Mouse (Mus musculus) heart, postnatal 4 days (tissue): ENCODE results near the gene Sox12. TPM values are rescaled to one million over a fixed set of nuclear protein-coding genes. Genes with fewer than 3 reads are reported as not detected.
"Not testable (repeated sequence)": the region's sequence is repeated elsewhere in the genome, so short reads cannot be mapped to it uniquely, and the experiment has no call there.

Source experiments
- DNase-seq: peaks from one replicate; pipeline ENCODE4 v3.0.0; 2021
- total RNA-seq, 2 experiments: library from RNA; stranded (reverse); gene quantifications; 2 replicates each; pipeline ENCODE4 v1.2.3; 2021

Sox12 gene
- total RNA-seq, result 10 to 100 TPM; 42.3 to 42.6 TPM

DNA sequence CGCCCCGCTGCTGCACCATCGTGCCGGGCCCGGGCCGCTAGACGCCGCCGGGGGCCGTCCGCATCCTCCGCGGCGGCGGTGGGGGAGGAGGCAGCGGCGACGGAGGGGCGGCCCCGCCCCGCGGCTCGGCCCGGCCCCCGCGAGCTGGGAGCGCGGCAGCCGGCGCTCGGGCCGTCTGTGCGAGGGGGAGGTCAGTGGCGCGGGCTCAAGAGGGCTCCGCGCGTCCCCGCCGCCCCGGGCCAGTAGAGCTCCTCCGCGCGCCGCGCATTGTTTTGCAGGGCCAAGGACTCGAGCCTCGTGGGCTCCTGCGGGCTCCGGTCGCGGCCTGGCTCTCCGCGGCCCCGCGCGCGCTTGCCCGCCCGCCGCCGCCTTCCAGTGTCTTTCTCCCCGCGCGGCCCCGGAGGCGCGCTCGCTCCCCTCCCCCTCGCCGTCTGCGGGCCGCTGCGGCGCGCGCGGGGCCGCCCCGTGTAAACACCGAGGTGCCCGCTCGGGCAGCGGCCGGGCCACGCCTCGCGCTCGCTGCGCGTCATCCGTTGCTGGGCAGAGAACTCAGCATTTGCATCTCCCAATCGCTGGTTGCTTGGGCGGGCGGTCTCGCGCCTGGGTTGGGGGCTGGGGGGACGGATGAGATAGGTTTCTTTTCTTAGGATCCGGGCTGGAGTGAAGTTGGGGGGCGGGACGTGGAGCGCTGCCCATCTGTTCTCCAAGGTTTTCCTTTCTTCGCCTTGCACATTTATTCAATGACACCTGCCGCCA is at the start of gene Sox12:
Sox12 (minus strand) TSS at position 384 of the 756 bp plus-strand sequence.
- peak; percentile 100 for DNase-seq

- no peak for DNase-seq
Measured at GRCm38 (mm10) chr2:152447461-152447860, 49.6 kb upstream of the Sox12 start.

- no peak for DNase-seq
Measured at GRCm38 (mm10) chr2:152446642-152447041, 48.8 kb upstream of the Sox12 start.

DNA sequence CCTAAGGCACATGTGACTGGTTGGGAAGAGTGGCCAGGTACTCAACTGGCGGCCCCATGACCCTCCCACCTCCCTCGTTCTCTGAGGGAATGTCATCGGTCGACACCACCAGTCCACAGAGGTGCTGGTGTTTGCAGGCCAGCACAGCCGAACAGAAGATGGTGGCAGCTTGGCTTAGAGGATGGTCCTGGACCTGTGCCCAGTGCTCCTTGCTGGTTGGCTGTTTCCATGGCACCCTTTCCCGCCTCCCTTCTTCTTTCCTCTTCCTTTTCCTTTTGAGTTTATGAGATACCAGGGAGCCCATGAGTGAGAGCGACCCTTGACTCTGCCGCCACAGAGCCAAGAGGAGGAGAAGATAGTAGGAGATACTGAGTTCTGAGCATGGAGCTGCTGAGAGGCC is 45.4 kb upstream of the Sox12 start:
- peak; percentile 19 for DNase-seq

GRCm38 (mm10) chr2:152442322-152442721 is 44.5 kb upstream of the Sox12 start:
- DNase-seq, result no peak

- no peak for DNase-seq
Measured at GRCm38 (mm10) chr2:152439833-152440232, 42.0 kb upstream of the Sox12 start.

- DNase-seq, result no peak
Measured at GRCm38 (mm10) chr2:152438963-152439362, 41.1 kb upstream of the Sox12 start.

DNA sequence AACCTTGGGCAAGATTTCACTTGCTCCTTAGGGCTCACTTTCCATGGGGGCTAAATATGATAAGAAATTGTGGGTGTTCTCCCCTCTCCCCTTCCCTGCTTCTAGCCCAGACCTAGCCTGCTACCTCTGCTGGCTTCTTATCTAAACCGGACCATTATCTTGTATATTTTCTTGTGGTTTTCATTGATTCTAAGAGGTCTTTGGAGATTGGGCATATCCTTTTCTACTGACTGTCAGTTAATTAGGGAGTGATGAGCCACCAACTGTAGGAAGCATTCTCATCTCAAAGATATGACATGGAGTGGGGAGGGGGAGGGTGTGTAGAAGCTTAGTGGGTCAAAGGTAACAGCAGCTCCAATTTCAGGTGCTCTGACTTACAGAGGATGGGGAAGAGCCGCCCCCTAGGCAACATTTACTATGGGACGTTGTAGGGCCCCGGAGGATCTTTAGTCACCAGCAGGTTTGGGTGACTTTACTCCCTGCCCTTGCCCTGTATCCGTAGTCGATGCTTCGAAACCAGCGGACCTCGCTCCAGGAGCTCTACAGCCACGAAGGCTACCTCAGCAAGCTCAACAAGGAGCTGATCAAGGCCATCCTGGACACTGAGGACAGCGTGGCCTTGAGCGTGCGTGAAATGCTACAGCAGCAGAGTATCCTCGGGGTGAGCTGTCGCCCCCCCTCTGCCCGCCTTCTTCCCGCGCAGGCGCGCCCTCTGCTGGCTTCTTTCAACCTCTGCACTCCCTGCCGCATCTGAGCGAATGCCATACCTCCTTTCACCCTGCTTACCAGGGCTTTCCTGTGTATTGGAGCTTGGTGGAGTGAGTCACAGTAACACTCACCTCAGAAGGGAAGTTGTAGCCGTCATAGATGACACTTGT is 39.4 kb upstream of the Sox12 start:
- DNase-seq, result peak; percentile 94

- DNase-seq, result peak; percentile 63
Measured at GRCm38 (mm10) chr2:152436405-152436901, 38.6 kb upstream of the Sox12 start.

GRCm38 (mm10) chr2:152428481-152428880 is 30.6 kb upstream of the Sox12 start:
- DNase-seq, result not testable (repeated sequence)

GRCm38 (mm10) chr2:152427493-152427892 is 29.6 kb upstream of the Sox12 start:
- DNase-seq, result no peak

- no peak for DNase-seq
Measured at GRCm38 (mm10) chr2:152415786-152416185, 17.9 kb upstream of the Sox12 start.

- no peak for DNase-seq
Measured at GRCm38 (mm10) chr2:152415287-152415686, 17.4 kb upstream of the Sox12 start, which contains the start of gene 6820408C15Rik. 6820408C15Rik (plus strand) TSS chr2:152415587.

DNA sequence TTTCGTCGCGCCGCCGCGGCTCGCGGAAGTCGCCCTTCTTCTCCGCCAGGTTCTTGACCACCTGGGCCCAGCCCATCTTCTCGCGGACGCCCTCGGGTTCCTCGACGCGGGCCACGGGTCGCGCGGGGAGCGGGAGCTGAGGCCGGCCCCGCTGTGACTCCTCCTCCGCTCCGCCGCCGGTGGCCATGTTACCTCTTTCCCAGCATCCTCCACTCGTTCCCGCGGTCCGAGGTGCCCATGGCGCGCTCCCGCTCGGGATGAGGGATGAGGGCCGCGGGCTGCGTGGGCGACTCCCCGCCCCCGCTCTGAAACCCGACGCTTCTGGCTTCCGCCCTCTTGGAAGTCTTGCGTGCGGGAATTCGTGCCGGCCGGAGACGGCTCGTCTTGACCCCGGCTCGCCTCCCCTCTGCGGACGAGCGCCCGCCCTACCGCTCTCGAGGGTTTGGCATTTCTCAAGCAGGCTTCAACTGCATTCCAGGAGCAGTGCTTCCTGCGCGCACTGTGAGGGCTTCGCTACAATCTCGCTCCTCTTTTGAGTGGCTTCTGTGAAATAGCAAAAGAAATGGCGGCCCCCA is 16.8 kb upstream of the Sox12 start, which contains the start of gene Zcchc3:
Zcchc3 (minus strand) TSS at position 437 of the 575 bp plus-strand sequence.
- peak; percentile 93 for DNase-seq

GRCm38 (mm10) chr2:152413765-152414584 is 16.1 kb upstream of the Sox12 start:
- DNase-seq, result peak; percentile 53

GRCm38 (mm10) chr2:152413158-152413764 is 15.4 kb upstream of the Sox12 start:
- peak; percentile 48 for DNase-seq

- DNase-seq, result no peak
Measured at GRCm38 (mm10) chr2:152412526-152413157, 14.8 kb upstream of the Sox12 start.

DNA sequence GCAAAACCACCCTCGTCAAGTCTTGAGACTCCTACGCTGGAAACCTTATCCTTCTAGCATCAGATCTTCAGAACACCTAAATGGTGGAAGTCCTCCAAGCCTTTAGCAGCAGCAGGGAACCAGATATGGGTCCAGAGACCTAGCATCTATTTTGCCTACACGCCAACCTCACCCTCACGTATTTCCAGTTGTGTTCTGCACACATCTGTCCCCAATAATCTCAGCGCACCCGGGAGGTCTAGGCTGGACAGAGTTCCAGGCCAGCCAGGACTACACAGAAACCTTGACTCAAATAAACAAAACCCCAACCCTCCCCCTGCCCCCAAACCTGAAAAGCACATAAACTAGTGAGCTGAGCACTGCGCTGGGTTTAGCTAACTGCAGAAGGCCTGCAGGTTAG is 13.6 kb upstream of the Sox12 start:
- no peak for DNase-seq

GRCm38 (mm10) chr2:152410971-152411371 is 13.1 kb upstream of the Sox12 start:
- DNase-seq, result peak; percentile 93

- DNase-seq, result no peak
Measured at GRCm38 (mm10) chr2:152409781-152410180, 11.9 kb upstream of the Sox12 start.

DNA sequence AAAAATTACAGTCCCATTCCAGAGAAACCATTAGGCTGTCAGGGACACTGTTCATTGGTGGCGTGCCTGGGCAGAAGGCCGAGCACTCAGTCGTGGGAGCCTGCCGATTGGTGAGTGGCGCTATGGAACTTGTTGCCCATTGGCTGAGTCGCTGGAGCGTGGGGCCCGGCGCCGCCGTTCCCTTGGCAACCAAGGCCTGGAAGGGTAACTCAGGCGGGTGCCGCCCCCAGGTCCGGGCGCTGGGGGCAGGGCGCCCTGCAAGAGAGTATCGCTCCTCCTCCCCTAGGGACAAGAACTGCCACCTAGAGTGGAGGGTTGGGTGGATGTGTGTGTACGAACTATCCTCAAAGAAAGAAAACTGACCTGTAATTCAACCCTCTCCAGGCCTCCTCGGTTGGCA is 8.3 kb upstream of the Sox12 start:
- DNase-seq, result peak; percentile 96
